Mouse (Mus musculus) midbrain, embryonic 14.5 days (tissue): Measurements from ENCODE around the gene Prkab2. TPM values are rescaled to one million over a fixed set of nuclear protein-coding genes. Genes with fewer than 3 reads are reported as not detected.

ENCODE experiments used
- ATAC-seq: fragments of 200-750 bp; cut with Nextera tagmentation; 2 replicates; pipeline ENCODE4 v1.8.0; 2017; ENCODE audit warnings: moderate number of reproducible peaks, moderate library complexity; ENCODE audit not compliant: low FRiP score, low TSS enrichment
- DNase-seq: peaks from one replicate; pipeline ENCODE4 v3.0.0-alpha.2; 2015
- H3K27ac ChIP-seq: fragments of 300-500 bp; sonication (generic); replicated peaks from 2 replicates; pipeline ENCODE4 v1.5.1; 2014; ENCODE audit warnings: mild to moderate bottlenecking, low read depth, low read length, moderate library complexity
- H3K27me3 ChIP-seq: fragments of 300-500 bp; sonication (generic); 2 replicates; pipeline ENCODE4 v1.6.1; 2014; ENCODE audit warnings: low read length, control low read depth, mixed read lengths; ENCODE audit not compliant: control insufficient read depth, insufficient read depth
- H3K36me3 ChIP-seq: fragments of 300-500 bp; sonication (generic); 2 replicates; pipeline ENCODE4 v1.6.1; 2014; ENCODE audit warnings: low read length, control low read depth; ENCODE audit not compliant: control insufficient read depth, insufficient read depth
- H3K4me1 ChIP-seq: fragments of 300-500 bp; sonication (generic); 2 replicates; pipeline ENCODE4 v1.6.1; 2014; ENCODE audit warnings: mild to moderate bottlenecking, antibody characterized with exemption, low read length, control low read depth; ENCODE audit not compliant: control insufficient read depth, insufficient read depth
- H3K4me2 ChIP-seq: fragments of 300-500 bp; sonication (generic); 2 replicates; pipeline ENCODE4 v1.6.1; 2014; ENCODE audit warnings: mild to moderate bottlenecking, low read length, moderate library complexity
- H3K4me3 ChIP-seq: fragments of 300-500 bp; sonication (generic); replicated peaks from 2 replicates; pipeline ENCODE4 v1.5.1; 2014; ENCODE audit warnings: low read depth, low read length
- H3K9ac ChIP-seq: fragments of 300-500 bp; sonication (generic); replicated peaks from 2 replicates; pipeline ENCODE4 v1.6.1; 2014; ENCODE audit warnings: mild to moderate bottlenecking, low read length, moderate library complexity
- H3K9me3 ChIP-seq: fragments of 300-500 bp; sonication (generic); 2 replicates; pipeline ENCODE4 v1.6.1; 2016; ENCODE audit warnings: low read length, control low read depth, mixed read lengths; ENCODE audit not compliant: control insufficient read depth
- WGBS: fragments of 180-500 bp; shearing (Covaris S2); extraction: QIAGEN DNeasy Blood & Tissue Kit; methylation state at CpG from one replicate; pipeline ENCODE4 v1.1.7; 2014; 5-methylcytosine and 5-hydroxymethylcytosine counted together
- polyA plus RNA-seq: library from polyadenylated mRNA; unstranded; fragments of >200 nt; fragmentation: Nextera tagmentation; extraction: Ambion mirVana; gene quantifications from 2 replicates; pipeline ENCODE4 v1.2.1, GENCODE M21; 2014

The Prkab2 gene
- polyA plus RNA-seq, 1 experiment from 2014 or later, result 8.9 TPM

- Histone ChIP-seq H3K27me3 (no peaks in the 10 kb centered on the region), H3K4me3 (no peak overlapping the region), H3K4me1 (no peaks in the 10 kb centered on the region), H3K9me3 (no peaks in the 10 kb centered on the region), H3K4me2 (no peak overlapping the region), H3K9ac (no peak overlapping the region), H3K36me3 (no peaks in the 10 kb centered on the region), H3K27ac (no peak overlapping the region)
- WGBS, result 92% methylated on average over 4 of the region's 4 CpGs
- DNase-seq, result no peak
- ATAC-seq, result no peak
Observed at GRCm38 (mm10) chr3:97620657-97621056, 37.3 kb upstream of the Prkab2 start.

GRCm38 (mm10) chr3:97624611-97625010, 33.4 kb upstream of the Prkab2 start:
- H3K4me2 ChIP-seq, result no peak overlapping the region
- no peak overlapping the region for H3K27ac ChIP-seq
- no peak for DNase-seq
- H3K9me3 ChIP-seq, result no peaks in the 10 kb centered on the region
- 35% methylated on average over 2 of the region's 2 CpGs for WGBS
- H3K9ac ChIP-seq, result no peak overlapping the region
- no peaks in the 10 kb centered on the region for H3K4me1 ChIP-seq
- H3K4me3 ChIP-seq, result no peak overlapping the region
- no peak for ATAC-seq
- no peaks in the 10 kb centered on the region for H3K36me3 ChIP-seq
- H3K27me3 ChIP-seq, result no peaks in the 10 kb centered on the region

GRCm38 (mm10) chr3:97627893-97628292, 30.1 kb upstream of the Prkab2 start:
- Histone ChIP-seq H3K4me3 (no peak overlapping the region), H3K27me3 (no peaks in the 10 kb centered on the region), H3K4me1 (no peaks in the 10 kb centered on the region), H3K36me3 (no peaks in the 10 kb centered on the region), H3K4me2 (no peak overlapping the region), H3K9me3 (no peaks in the 10 kb centered on the region), H3K27ac (no peak overlapping the region), H3K9ac (no peak overlapping the region)
- DNase-seq, result no peak
- ATAC-seq, result no peak
- 85% methylated on average over 7 of the region's 7 CpGs for WGBS

GRCm38 (mm10) chr3:97628391-97629001, 29.5 kb upstream of the Prkab2 start, which contains the start of gene Fmo5:
Gene Fmo5, plus strand, starts transcription at chr3:97628804.
- DNase-seq (peak; percentile 16), ATAC-seq (no peak)
- no peaks in the 10 kb centered on the region for H3K27me3 ChIP-seq
- H3K4me2 ChIP-seq, result peak within 1 kb of the TSS; percentile 39
- H3K36me3 ChIP-seq, result no peaks in the 10 kb centered on the region
- WGBS, result 7% methylated on average over 18 of the region's 18 CpGs
- no peaks in the 10 kb centered on the region for H3K9me3 ChIP-seq
- H3K27ac ChIP-seq, result no peak within 1 kb of the TSS
- 0 out of 2 replicates have a peak within 1 kb of the TSS, but pooled peaks have one; percentile 2 for H3K4me3 ChIP-seq
- no peaks in the 10 kb centered on the region for H3K4me1 ChIP-seq
- H3K9ac ChIP-seq, result peak within 1 kb of the TSS; percentile 4; the same call in 1 of the 2 replicates

GRCm38 (mm10) chr3:97629941-97630340, 28.1 kb upstream of the Prkab2 start:
- ATAC-seq, result no peak
- Histone ChIP-seq H3K36me3 (no peaks in the 10 kb centered on the region), H3K4me1 (no peaks in the 10 kb centered on the region), H3K4me3 (no peak overlapping the region), H3K27ac (no peak overlapping the region), H3K9me3 (no peaks in the 10 kb centered on the region), H3K4me2 (no peak overlapping the region), H3K27me3 (no peaks in the 10 kb centered on the region), H3K9ac (no peak overlapping the region)
- WGBS, result 85% methylated on average over 4 of the region's 4 CpGs
- no peak for DNase-seq

- DNase-seq (no peak), ATAC-seq (no peak)
- Histone ChIP-seq H3K27me3 (no peaks in the 10 kb centered on the region), H3K4me1 (no peaks in the 10 kb centered on the region), H3K27ac (no peak overlapping the region), H3K4me3 (no peak overlapping the region), H3K4me2 (no peak overlapping the region), H3K36me3 (no peaks in the 10 kb centered on the region), H3K9me3 (no peaks in the 10 kb centered on the region), H3K9ac (no peak overlapping the region)
- 96% methylated on average over 4 of the region's 4 CpGs for WGBS
Observed at GRCm38 (mm10) chr3:97630746-97631145, 27.2 kb upstream of the Prkab2 start.

GRCm38 (mm10) chr3:97631258-97631860, 26.6 kb upstream of the Prkab2 start:
- DNase-seq (no peak), ATAC-seq (no peak)
- Histone ChIP-seq H3K27me3 (no peaks in the 10 kb centered on the region), H3K36me3 (no peaks in the 10 kb centered on the region), H3K27ac (no peak overlapping the region), H3K4me2 (no peak overlapping the region), H3K4me3 (no peak overlapping the region), H3K4me1 (no peaks in the 10 kb centered on the region), H3K9ac (no peak overlapping the region), H3K9me3 (no peaks in the 10 kb centered on the region)
- 91% methylated on average over 8 of the region's 8 CpGs for WGBS

GRCm38 (mm10) chr3:97633456-97633855, 24.5 kb upstream of the Prkab2 start:
- no peaks in the 10 kb centered on the region for H3K36me3 ChIP-seq
- ATAC-seq (no peak), DNase-seq (no peak)
- 84% methylated on average over 4 of the region's 4 CpGs for WGBS
- H3K9ac ChIP-seq, result no peak overlapping the region
- no peaks in the 10 kb centered on the region for H3K9me3 ChIP-seq
- H3K4me1 ChIP-seq, result no peaks in the 10 kb centered on the region
- H3K27ac ChIP-seq, result no peak overlapping the region
- H3K4me2 ChIP-seq, result no peak overlapping the region
- H3K27me3 ChIP-seq, result no peaks in the 10 kb centered on the region
- no peak overlapping the region for H3K4me3 ChIP-seq

- Histone ChIP-seq H3K36me3 (no peaks in the 10 kb centered on the region), H3K27me3 (no peaks in the 10 kb centered on the region), H3K27ac (no peak overlapping the region), H3K9me3 (no peaks in the 10 kb centered on the region), H3K9ac (no peak overlapping the region), H3K4me3 (no peak overlapping the region), H3K4me2 (no peak overlapping the region), H3K4me1 (no peaks in the 10 kb centered on the region)
- peak; percentile 12 for DNase-seq
- whole genome bisulfite sequencing, result 83% methylated on average over 3 of the region's 3 CpGs
- ATAC-seq, result no peak
Observed at GRCm38 (mm10) chr3:97634288-97634761, 23.7 kb upstream of the Prkab2 start.
